Mouse (Mus musculus): Measurements from ENCODE around the gene Sez6.

Gene Sez6

GRCm38 (mm10) chr11:77950125-77950685 lies 19.6 kb downstream of the Sez6 start:
- no peak for DNase-seq (ENCODE audit: low spot score)

- DNase-seq (ENCODE audit: low spot score): no peak
Observed at GRCm38 (mm10) chr11:77950797-77951228, 20.2 kb downstream of the Sez6 start.

- DNase-seq (ENCODE audit: low spot score): no peak
Observed at GRCm38 (mm10) chr11:77953671-77954070, 23.1 kb downstream of the Sez6 start.

- DNase-seq (ENCODE audit: low spot score): no peak
Observed at GRCm38 (mm10) chr11:77956428-77956827, 25.8 kb downstream of the Sez6 start.

GRCm38 (mm10) chr11:77958268-77958667 lies 27.7 kb downstream of the Sez6 start:
- DNase-seq (ENCODE audit: low spot score): no peak

GRCm38 (mm10) chr11:77958932-77959331 lies 28.3 kb downstream of the Sez6 start:
- DNase-seq (ENCODE audit: low spot score): no peak

GRCm38 (mm10) chr11:77960199-77960598 lies 29.6 kb downstream of the Sez6 start:
- no peak for DNase-seq (ENCODE audit: low spot score)

- DNase-seq (ENCODE audit: low spot score): no peak
Observed at GRCm38 (mm10) chr11:77960898-77961297, 30.3 kb downstream of the Sez6 start.

- DNase-seq (ENCODE audit: low spot score): no peak
Observed at GRCm38 (mm10) chr11:77962946-77963345, 32.3 kb downstream of the Sez6 start.

GRCm38 (mm10) chr11:77964415-77965095 lies 34.0 kb downstream of the Sez6 start:
- DNase-seq (ENCODE audit: low spot score): no peak

- DNase-seq (ENCODE audit: low spot score): no peak
Observed at GRCm38 (mm10) chr11:77965101-77966036, 34.8 kb downstream of the Sez6 start.

- DNase-seq (ENCODE audit: low spot score): no peak
Observed at GRCm38 (mm10) chr11:77966037-77966391, 35.4 kb downstream of the Sez6 start.

GRCm38 (mm10) chr11:77967114-77967513 lies 36.5 kb downstream of the Sez6 start:
- DNase-seq (ENCODE audit: low spot score): peak; percentile 42

GRCm38 (mm10) chr11:77968786-77969185 lies 38.2 kb downstream of the Sez6 start:
- DNase-seq (ENCODE audit: low spot score): no peak

- no peak for DNase-seq (ENCODE audit: low spot score)
Observed at GRCm38 (mm10) chr11:77970718-77971117, 40.1 kb downstream of the Sez6 start.

GRCm38 (mm10) chr11:77973520-77973919 lies 42.9 kb downstream of the Sez6 start:
- no peak for DNase-seq (ENCODE audit: low spot score)

- no peak for DNase-seq (ENCODE audit: low spot score)
Observed at GRCm38 (mm10) chr11:77974325-77974724, 43.7 kb downstream of the Sez6 start.

GRCm38 (mm10) chr11:77975873-77976272 lies 45.3 kb downstream of the Sez6 start:
- no peak for DNase-seq (ENCODE audit: low spot score)

- DNase-seq (ENCODE audit: low spot score): no peak
Observed at GRCm38 (mm10) chr11:77978161-77978560, 47.6 kb downstream of the Sez6 start.

- no peak for DNase-seq (ENCODE audit: low spot score)
Observed at GRCm38 (mm10) chr11:77979221-77979809, 48.7 kb downstream of the Sez6 start.

- peak; percentile 70 for DNase-seq (ENCODE audit: low spot score)
Observed at GRCm38 (mm10) chr11:77980281-77981204, 49.9 kb downstream of the Sez6 start.
